Mouse (Mus musculus) layer of hippocampus, postnatal 25 days (tissue): ENCODE data around the gene Iyd. TPM values are rescaled to one million over a fixed set of nuclear protein-coding genes. Genes with fewer than 3 reads are reported as not detected.
A peak's percentile ranks its signal among the peaks of the same experiment; 100 is the strongest.

Source experiments
- DNase-seq, 2 experiments: peaks; one replicate each; pipeline ENCODE4 v3.0.0; 2022; ENCODE audit warnings: mixed read lengths in 2 of 2, low spot score in 1 of 2; ENCODE audit errors: extremely low spot score in 1 of 2
- total RNA-seq, 2 experiments: library from RNA; stranded (reverse); gene quantifications; 2 replicates each; pipeline ENCODE4 v1.2.3; 2021

Gene Iyd
- total RNA-seq, 2 experiments from 2014 or later: 7.7 to 9.5 TPM

- no peak for DNase-seq
Observed at GRCm38 (mm10) chr10:3536361-3536760, 3.7 kb upstream of the Iyd start.

DNA sequence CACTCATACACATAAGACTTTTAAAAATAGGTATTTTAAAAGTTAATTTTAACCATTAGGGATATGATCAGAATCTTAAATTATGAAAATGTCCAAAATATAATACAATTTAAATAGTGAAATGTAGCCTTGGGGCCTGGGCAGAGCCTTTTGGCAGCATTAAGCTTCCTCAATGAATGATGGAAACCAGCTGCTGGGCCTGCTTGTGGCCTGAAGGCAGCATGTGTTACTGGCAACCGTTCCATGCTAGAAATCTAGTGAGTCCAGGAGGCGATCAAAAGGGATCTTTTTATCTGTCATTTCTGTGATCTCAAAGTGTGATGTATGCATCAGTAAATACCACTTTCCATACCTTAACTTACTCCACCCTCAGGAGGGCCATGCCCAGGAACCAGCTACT, 9.3 kb downstream of the Iyd start:
- DNase-seq: no peak

DNA sequence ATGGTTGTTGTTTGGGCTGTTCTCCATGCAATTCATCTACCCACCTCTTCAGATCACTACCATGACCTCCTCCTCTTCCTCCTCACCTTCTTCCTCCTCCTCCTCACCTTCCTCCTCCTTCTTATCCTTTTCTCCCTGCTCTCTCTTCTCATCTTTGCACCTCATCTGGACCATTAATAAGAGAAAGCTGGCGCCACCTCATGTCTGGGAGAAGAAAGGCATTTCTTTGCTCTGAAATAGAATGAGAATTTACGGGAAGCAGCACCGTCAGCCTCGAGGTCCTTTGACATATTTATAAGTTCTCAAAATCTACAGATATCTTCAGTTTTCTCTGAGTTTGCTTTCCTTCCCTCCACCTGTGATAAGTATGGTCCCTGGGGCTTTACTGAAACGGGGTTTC, 15.1 kb downstream of the Iyd start:
- no peak for DNase-seq

GRCm38 (mm10) chr10:3556538-3556937, 16.5 kb downstream of the Iyd start:
- no peak for DNase-seq

GRCm38 (mm10) chr10:3559136-3559535, 19.1 kb downstream of the Iyd start:
- DNase-seq: no peak

- no peak for DNase-seq
Observed at GRCm38 (mm10) chr10:3562165-3562564, 22.1 kb downstream of the Iyd start.

GRCm38 (mm10) chr10:3565126-3565525, 25.1 kb downstream of the Iyd start:
- DNase-seq: no peak

DNA sequence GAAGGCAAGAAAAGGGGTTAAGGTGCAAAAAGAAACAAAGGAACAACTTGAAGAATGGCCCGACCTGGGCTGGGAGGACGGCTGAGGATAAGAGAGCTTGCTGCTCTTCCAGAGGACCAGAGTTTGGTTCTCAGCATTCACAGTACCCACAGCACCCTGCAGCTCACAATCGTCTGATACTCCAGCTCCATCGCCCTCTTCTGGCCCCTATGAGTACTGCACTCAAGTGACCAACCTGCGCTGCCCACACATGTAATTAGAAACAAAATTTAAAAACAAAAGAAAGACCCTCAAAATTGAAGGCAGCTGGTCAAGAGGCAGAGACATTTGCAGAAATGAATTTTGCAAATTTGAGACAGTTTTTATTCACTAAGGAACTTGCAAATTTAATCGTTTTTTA, 27.8 kb downstream of the Iyd start:
- no peak for DNase-seq

DNA sequence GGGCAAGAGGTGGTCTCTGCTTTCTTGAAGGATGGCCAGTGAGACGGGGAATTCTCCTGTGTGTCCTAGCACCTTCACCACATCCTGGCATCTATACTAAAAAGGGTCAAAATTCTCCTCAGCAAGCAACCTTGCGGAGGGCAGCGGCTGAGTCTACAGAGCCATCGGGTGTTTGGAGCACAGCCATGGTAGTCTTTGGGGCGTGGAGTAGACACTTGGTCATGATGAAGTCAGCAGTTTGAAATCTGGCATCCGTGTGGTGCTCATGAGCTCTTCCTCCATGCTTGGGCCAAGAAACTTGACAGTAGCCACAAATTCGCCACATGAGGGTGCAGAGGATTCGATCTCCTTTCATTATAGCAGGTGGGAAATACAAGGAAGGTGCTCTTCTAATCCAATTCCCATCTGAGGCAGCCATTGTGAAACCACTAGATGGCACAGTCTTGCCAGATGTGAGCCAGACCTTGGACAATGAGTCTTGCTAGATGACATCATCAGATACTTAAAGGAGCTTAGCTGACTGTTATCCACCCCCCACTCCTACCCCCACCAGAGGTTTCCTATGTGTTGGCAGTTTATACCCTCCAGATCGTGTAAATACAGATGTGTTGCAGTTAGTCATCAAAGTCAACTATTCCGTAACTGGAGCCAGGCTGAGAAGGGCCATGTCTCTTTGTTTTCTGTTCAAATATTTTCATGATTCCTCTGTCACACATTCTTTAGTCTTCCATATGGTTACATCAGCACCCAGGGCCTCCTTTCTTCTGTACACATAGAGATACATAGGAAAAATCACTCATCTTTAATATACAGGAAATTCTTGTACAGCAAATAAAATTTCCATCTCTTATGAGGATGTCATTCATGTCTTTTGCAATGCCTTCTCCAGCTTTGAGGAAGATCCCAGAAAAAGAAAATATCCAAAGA, 32.9 kb downstream of the Iyd start:
- DNase-seq: peak in 1 of 2 experiments; percentile 10

GRCm38 (mm10) chr10:3573905-3574500, 34.0 kb downstream of the Iyd start:
- peak in 1 of 2 experiments; percentile 10 for DNase-seq

GRCm38 (mm10) chr10:3590632-3591031, 50.6 kb downstream of the Iyd start:
- DNase-seq: no peak

- DNase-seq: no peak
Observed at GRCm38 (mm10) chr10:3591790-3592189, 51.8 kb downstream of the Iyd start.

DNA sequence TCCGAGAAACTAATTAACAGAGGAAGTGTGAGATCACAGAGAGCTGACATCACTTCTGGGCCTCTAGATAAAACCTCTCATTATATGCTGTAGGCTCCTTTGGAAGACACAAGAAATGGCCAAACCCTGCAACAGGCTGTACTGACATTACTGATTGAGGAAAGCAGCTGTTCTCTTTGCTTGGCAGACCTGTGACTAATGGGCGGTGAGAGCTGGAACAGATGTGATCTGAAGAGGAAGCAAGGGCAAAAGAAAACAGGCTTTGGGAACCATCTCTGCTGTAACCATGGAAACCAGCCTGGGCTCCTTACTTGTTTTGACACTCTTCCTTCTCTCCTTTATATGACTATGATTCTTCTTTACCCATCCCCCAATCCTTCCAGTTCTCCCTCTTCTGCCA, 56.7 kb downstream of the Iyd start:
- DNase-seq: no peak

- DNase-seq: no peak
Observed at GRCm38 (mm10) chr10:3597760-3598159, 57.7 kb downstream of the Iyd start.

Other genes starting within 250 kb of the Iyd start
- gene Ppp1r14c, start 174.2 kb upstream of the Iyd start, total RNA-seq: 10 to 100 TPM; 28.4 to 32.0 TPM
- 10 to 100 TPM; 19.1 to 20.1 TPM for gene Plekhg1, start 200.1 kb downstream of the Iyd start, total RNA-seq